Mouse (Mus musculus) forebrain, embryonic 11.5 days (tissue): ENCODE measurements at regions not wholly inside any gene's neighbourhood (a gene's known extent, or its start where the extent isn't known, plus 50 kb on each side); places are given as distances from the start of the nearest gene placed in this dataset.

Source experiments
- ATAC-seq: fragments of 200-750 bp; cut with Nextera tagmentation; replicated peaks from 2 replicates; pipeline ENCODE4 v1.8.0; 2017; ENCODE audit warnings: moderate TSS enrichment; ENCODE audit not compliant: low FRiP score
- DNase-seq: peaks from one replicate; pipeline ENCODE4 v3.0.0-alpha.2; 2017; ENCODE audit warnings: low spot score
- H3K27ac ChIP-seq: fragments of 300-500 bp; sonication (generic); 2 replicates; pipeline ENCODE4 v1.5.1; 2014; ENCODE audit warnings: low read depth, low read length
- H3K27me3 ChIP-seq: fragments of 300-500 bp; sonication (generic); 2 replicates; pipeline ENCODE4 v1.6.1; 2014; ENCODE audit warnings: mild to moderate bottlenecking, low read length, mixed read lengths; ENCODE audit not compliant: control insufficient read depth, insufficient read depth
- H3K36me3 ChIP-seq: fragments of 300-500 bp; sonication (generic); 2 replicates; pipeline ENCODE4 v1.6.1; 2014; ENCODE audit warnings: mild to moderate bottlenecking, low read length, moderate library complexity, mixed read lengths; ENCODE audit not compliant: control insufficient read depth, insufficient read depth
- H3K4me1 ChIP-seq: fragments of 300-500 bp; sonication (generic); replicated peaks from 2 replicates; pipeline ENCODE4 v1.6.1; 2014; ENCODE audit warnings: low read length, mixed read lengths; ENCODE audit not compliant: control insufficient read depth, insufficient read depth
- H3K4me2 ChIP-seq: fragments of 300-500 bp; sonication (generic); 2 replicates; pipeline ENCODE4 v1.6.1; 2014; ENCODE audit warnings: low read depth, mild to moderate bottlenecking, low read length, moderate library complexity, mixed read lengths; ENCODE audit not compliant: severe bottlenecking
- H3K4me3 ChIP-seq: fragments of 300-500 bp; sonication (generic); 2 replicates; pipeline ENCODE4 v1.5.1; 2014; ENCODE audit warnings: low read depth, low read length
- H3K9ac ChIP-seq: fragments of 300-500 bp; sonication (generic); 2 replicates; pipeline ENCODE4 v1.6.1; 2014; ENCODE audit warnings: low read length
- H3K9me3 ChIP-seq: fragments of 300-500 bp; sonication (generic); 2 replicates; pipeline ENCODE4 v1.6.1; 2016; ENCODE audit warnings: low read length, mixed read lengths; ENCODE audit not compliant: control insufficient read depth
- WGBS: fragments of 180-500 bp; shearing (Covaris S2); extraction: QIAGEN DNeasy Blood & Tissue Kit; methylation state at CpG from one replicate; pipeline ENCODE4 v1.1.7; 2014; 5-methylcytosine and 5-hydroxymethylcytosine counted together

DNA sequence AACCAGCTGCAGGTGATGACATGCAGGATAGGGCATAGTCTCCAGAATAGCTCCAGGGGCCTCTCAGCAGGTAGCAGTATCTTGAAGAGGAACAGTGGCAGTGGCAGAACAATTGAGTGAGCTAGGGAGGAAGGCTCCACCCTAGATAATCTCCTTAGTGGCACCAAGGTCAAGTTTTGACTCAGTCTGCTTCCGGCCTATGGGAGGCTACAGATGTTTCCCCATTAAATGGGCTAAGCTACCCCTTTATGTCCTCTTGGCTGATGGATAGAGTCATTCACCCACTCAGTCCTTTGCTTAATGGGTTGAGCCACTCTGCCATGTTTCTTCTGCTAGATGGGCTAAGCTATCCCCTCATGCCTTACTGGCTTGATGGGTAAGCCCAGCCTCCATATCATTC lies 395.1 kb downstream of the Epha3 start:
- 81% methylated on average over 1 of the region's 1 CpGs for WGBS
- Histone ChIP-seq H3K27me3 (no peaks in the 10 kb centered on the region), H3K4me2 (no peak overlapping the region), H3K4me1 (no peaks in the 10 kb centered on the region), H3K4me3 (no peak overlapping the region), H3K36me3 (no peaks in the 10 kb centered on the region), H3K9ac (no peak overlapping the region), H3K9me3 (no peaks in the 10 kb centered on the region), H3K27ac (no peak overlapping the region)
- DNase-seq (no peak), ATAC-seq (no peak)
